Mouse (Mus musculus) ES-E14 (cell line): ENCODE results near the gene Miga2. TPM values are rescaled to one million over a fixed set of nuclear protein-coding genes. Genes with fewer than 3 reads are reported as not detected.

Source experiments
- DNase-seq: peaks from one replicate; pipeline ENCODE4 v3.0.0-alpha.2; 2013; ENCODE audit warnings: low read depth, low spot score
- H3K27ac ChIP-seq: 2 replicates; pipeline ENCODE4 v1.5.1; 2012; ENCODE audit warnings: low read depth, mild to moderate bottlenecking, low read length, moderate library complexity, mixed read lengths; ENCODE audit not compliant: poor library complexity, insufficient read depth, severe bottlenecking
- H3K36me3 ChIP-seq: 2 replicates; pipeline ENCODE4 v1.6.1; 2012; ENCODE audit warnings: mild to moderate bottlenecking, low read length, moderate library complexity, mixed read lengths; ENCODE audit not compliant: control insufficient read depth, poor library complexity, insufficient read depth, severe bottlenecking
- H3K4me1 ChIP-seq, 2 experiments: fragments of 150-350 bp in 1 of 2; sonication (generic) in 1 of 2; 2 replicates each; pipeline ENCODE4 v1.6.1; 2012; ENCODE audit warnings: low read length in 2 of 2, mild to moderate bottlenecking in 1 of 2, mixed read lengths in 1 of 2; ENCODE audit not compliant: control insufficient read depth in 2 of 2, insufficient read depth in 2 of 2, poor library complexity in 1 of 2
- H3K4me3 ChIP-seq, 2 experiments: fragments of 150-350 bp in 1 of 2; sonication (generic) in 1 of 2; 2 replicates each; pipeline ENCODE4 v1.5.1; 2012; ENCODE audit warnings: low read length in 2 of 2, low read depth in 1 of 2, mild to moderate bottlenecking in 1 of 2, mixed read lengths in 1 of 2; ENCODE audit not compliant: insufficient read depth in 1 of 2, poor library complexity in 1 of 2, severe bottlenecking in 1 of 2
- H3K9ac ChIP-seq: 2 replicates; pipeline ENCODE4 v1.6.1; 2012; ENCODE audit warnings: low read depth, mild to moderate bottlenecking, low read length, mixed read lengths; ENCODE audit not compliant: poor library complexity, insufficient read depth, severe bottlenecking
- H3K9me3 ChIP-seq: fragments of 150-350 bp; sonication (generic); 2 replicates; pipeline ENCODE4 v1.6.1; 2012; ENCODE audit warnings: low read depth, mild to moderate bottlenecking, low read length; ENCODE audit not compliant: control insufficient read depth, insufficient read depth
- CHD2 ChIP-seq: IDR thresholded peaks from 2 replicates; pipeline ENCODE4 v1.6.1; 2014; ENCODE audit warnings: mild to moderate bottlenecking, low read depth, low read length, inconsistent platforms
- HCFC1 ChIP-seq: IDR thresholded peaks from 2 replicates; pipeline ENCODE4 v1.6.1; 2012; ENCODE audit warnings: low read length, inconsistent platforms, borderline replicate concordance; ENCODE audit not compliant: insufficient read depth
- MAFK ChIP-seq: IDR thresholded peaks from 2 replicates; pipeline ENCODE4 v1.6.1; 2014; ENCODE audit warnings: mild to moderate bottlenecking, low read depth, low read length, inconsistent platforms; ENCODE audit not compliant: insufficient read depth
- ZC3H11A ChIP-seq: IDR thresholded peaks from 2 replicates; pipeline ENCODE4 v1.6.1; 2012; ENCODE audit warnings: low read depth, mild to moderate bottlenecking, inconsistent platforms, low read length, borderline replicate concordance
- ZNF384 ChIP-seq: IDR thresholded peaks from 2 replicates; pipeline ENCODE4 v1.6.1; 2012; ENCODE audit warnings: low read depth, low read length, inconsistent platforms
- in situ Hi-C, 2 experiments: fragments of 600-800 bp; cut with MboI; formaldehyde crosslinking; loops; one replicate each; pipeline ENCODE4 v1.15.1; 2025; ENCODE audit warnings: low sequenced_read_pairs in 2 of 2, inconsistent platforms in 1 of 2; ENCODE audit not compliant: unreplicated experiment in 2 of 2
- total RNA-seq: library from RNA; depleted of rRNA; stranded (reverse); fragments of 300-350 nt; gene quantifications from 2 replicates; pipeline ENCODE4 v1.2.3, GENCODE M21; 2012; rRNA removed

Gene Miga2
- total RNA-seq, 1 experiment, result 46.0 TPM

DNA sequence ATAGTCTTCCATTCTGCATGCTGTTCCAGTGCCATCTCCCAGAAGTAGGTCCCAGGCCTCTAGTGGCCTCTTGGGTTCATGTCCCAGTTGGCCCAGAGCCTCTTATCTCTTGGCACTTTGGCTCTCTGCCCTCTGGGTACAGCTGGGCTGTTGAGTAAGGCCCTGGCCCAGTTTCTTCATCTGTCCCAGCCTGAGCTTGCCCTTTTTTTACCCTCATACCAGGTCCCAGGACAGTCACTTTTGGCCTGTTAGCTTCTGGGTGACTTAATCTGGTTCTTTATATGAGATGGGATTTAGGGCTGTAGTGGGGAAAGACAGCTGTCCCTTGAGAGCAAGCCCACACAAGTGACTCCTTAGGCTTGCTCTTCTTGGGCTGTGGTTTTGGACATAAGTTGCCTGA, 65.1 kb downstream of the Miga2 start:
- TF ChIP-seq MAFK (no peak), ZC3H11A (no peak), ZNF384 (no peak), CHD2 (no peak), HCFC1 (no peak)
- no peak overlapping the region for H3K27ac ChIP-seq
- no peak for DNase-seq
- H3K9me3 ChIP-seq, result no peaks in the 10 kb centered on the region
- H3K4me1 ChIP-seq, result no peaks in the 10 kb centered on the region
- H3K9ac ChIP-seq, result no peak overlapping the region
- in situ Hi-C loops, result no loop called here
- H3K36me3 ChIP-seq, result peaks cover 57% of the 10 kb centered on the region
- H3K4me3 ChIP-seq, result no peak overlapping the region

Other genes with a start within 250 kb of the Miga2 start
- 11.4 and 16.2 TPM in 2 replicates for gene Zer1, start 239.6 kb upstream of the Miga2 start, total RNA-seq
- 62.4 and 65.9 TPM in 2 replicates for gene Tbc1d13, start 230.5 kb upstream of the Miga2 start, total RNA-seq
- 18.9 and 19.0 TPM in 2 replicates for gene Endog, start 192.7 kb upstream of the Miga2 start, total RNA-seq
- gene Spout1, start 185.8 kb upstream of the Miga2 start, total RNA-seq, result 46.5 and 66.9 TPM in 2 replicates
- gene Kyat1, start 158.4 kb upstream of the Miga2 start, total RNA-seq, result 5.2 and 7.7 TPM in 2 replicates
- 26.6 and 35.1 TPM in 2 replicates for gene Lrrc8a, start 126.5 kb upstream of the Miga2 start, total RNA-seq
- 0.76 and 1.4 TPM in 2 replicates for gene Gm28035, start 123.7 kb upstream of the Miga2 start, total RNA-seq
- gene Phyhd1, start 98.0 kb upstream of the Miga2 start, total RNA-seq, result 2.7 and 5.5 TPM in 2 replicates
- gene Gm28038, start 83.2 kb upstream of the Miga2 start, total RNA-seq, result not detected in 2 replicates
- gene Dolk, start 77.9 kb upstream of the Miga2 start, total RNA-seq, result 25.2 and 31.6 TPM in 2 replicates
- 84.5 and 115 TPM in 2 replicates for gene Nup188, start 77.8 kb upstream of the Miga2 start, total RNA-seq
- 64.8 and 90.3 TPM in 2 replicates for gene Sh3glb2, start 4.9 kb upstream of the Miga2 start, total RNA-seq
- gene Dolpp1, start 28.0 kb downstream of the Miga2 start, total RNA-seq, result 55.6 and 87.0 TPM in 2 replicates
- 5.3 and 5.8 TPM in 2 replicates for gene Crat, start 51.6 kb downstream of the Miga2 start, total RNA-seq
- 97.9 and 103 TPM in 2 replicates for gene Ptpa, start 51.8 kb downstream of the Miga2 start, total RNA-seq
- gene Ier5l, start 110.0 kb downstream of the Miga2 start, total RNA-seq, result 13.3 and 17.7 TPM in 2 replicates
- 0.54 TPM in 1 of 2 replicates, not detected in the other for gene Cstad, start 230.8 kb downstream of the Miga2 start, total RNA-seq